Mouse (Mus musculus): ENCODE measurements at regions not wholly inside any gene's neighbourhood (a gene's known extent, or its start where the extent isn't known, plus 50 kb on each side); places are given as distances from the start of the nearest gene placed in this dataset.

GRCm38 (mm10) chr11:112847146-112847545 lies 65.1 kb downstream of the Sox9 start:
- TF ChIP-seq POLR2A (IDR thresholded peaks at IDR 0.05; ENCODE audit: insufficient read depth, low read depth, low read length) (no peak), CTCF (IDR thresholded peaks at IDR 0.05; ENCODE audit: insufficient read depth, low read depth, low read length) (no peak)

Data from olfactory bulb, adult 2 months (tissue).